Mouse (Mus musculus) small intestine, adult 2 months (tissue): ENCODE data around the gene Adra1b. TPM values are rescaled to one million over a fixed set of nuclear protein-coding genes. Genes with fewer than 3 reads are reported as not detected.

Experiments
- H3K27ac ChIP-seq: fragments of 200-500 bp; 2 replicates; pipeline ENCODE4 v1.5.1; 2012; ENCODE audit warnings: low read depth, low read length, control low read depth, inconsistent platforms; ENCODE audit not compliant: insufficient read depth
- H3K27me3 ChIP-seq: fragments of 200-500 bp; 2 replicates; pipeline ENCODE4 v1.6.1; 2012; ENCODE audit warnings: mild to moderate bottlenecking, moderate library complexity, low read length, inconsistent platforms; ENCODE audit not compliant: control insufficient read depth, insufficient read depth
- H3K36me3 ChIP-seq: fragments of 200-500 bp; 2 replicates; pipeline ENCODE4 v1.6.1; 2012; ENCODE audit warnings: mild to moderate bottlenecking, low read length, control low read depth, inconsistent platforms; ENCODE audit not compliant: control insufficient read depth, insufficient read depth
- H3K4me1 ChIP-seq: fragments of 200-500 bp; 2 replicates; pipeline ENCODE4 v1.6.1; 2012; ENCODE audit warnings: low read length, inconsistent platforms, mixed read lengths; ENCODE audit not compliant: control insufficient read depth, insufficient read depth, insufficient read length
- H3K4me3 ChIP-seq: fragments of 200-500 bp; 2 replicates; pipeline ENCODE4 v1.5.1; 2012; ENCODE audit warnings: low read depth, mild to moderate bottlenecking, control low read depth, inconsistent platforms, low read length, moderate library complexity
- CTCF ChIP-seq: fragments of 200-500 bp; IDR thresholded peaks from 2 replicates; pipeline ENCODE4 v1.5.1; 2012; ENCODE audit warnings: low read depth, mild to moderate bottlenecking, control low read depth, inconsistent platforms, low read length, moderate library complexity, mixed read lengths; ENCODE audit not compliant: insufficient replicate concordance, insufficient read length; ENCODE audit errors: extremely low read depth
- POLR2A ChIP-seq: fragments of 200-500 bp; IDR thresholded peaks from 2 replicates; pipeline ENCODE4 v1.6.1; 2012; ENCODE audit warnings: low read depth, mild to moderate bottlenecking, control low read depth, inconsistent platforms, low read length, moderate library complexity
- WGBS: fragments of 180-500 bp; shearing (Covaris S2); methylation state at CpG from one replicate; pipeline ENCODE4 v1.1.7; 2018; 5-methylcytosine and 5-hydroxymethylcytosine counted together
- polyA plus RNA-seq: library from polyadenylated mRNA; depleted of rRNA; stranded (reverse); fragments of >200 nt; gene quantifications from 2 replicates; pipeline ENCODE4 v1.2.3, GENCODE M21; 2012; rRNA removed

Gene Adra1b
- polyA plus RNA-seq = 0.29 and 1.6 TPM in 2 replicates

- 48% methylated on average over 6 of the region's 6 CpGs for WGBS
- Histone ChIP-seq H3K36me3 (no peaks in the 10 kb centered on the region), H3K27me3 (no peaks in the 10 kb centered on the region), H3K4me1 (no peaks in the 10 kb centered on the region), H3K27ac (no peak within 1 kb of the TSS), H3K4me3 (no peak within 1 kb of the TSS)
- TF ChIP-seq POLR2A (no peak), CTCF (no peak)
These were observed at the start of gene Adra1b for GRCm38 (mm10) chr11:43901051-43901654. Gene Adra1b, minus strand, starts transcription at chr11:43901210.

- no peak overlapping the region for H3K4me3 ChIP-seq
- TF ChIP-seq CTCF (no peak), POLR2A (no peak)
- H3K4me1 ChIP-seq = no peaks in the 10 kb centered on the region
- H3K36me3 ChIP-seq = no peaks in the 10 kb centered on the region
- 86% methylated on average over 1 of the region's 1 CpGs for WGBS
- H3K27ac ChIP-seq = no peak overlapping the region
- no peaks in the 10 kb centered on the region for H3K27me3 ChIP-seq
These were observed 49.3 kb upstream of the Adra1b start for GRCm38 (mm10) chr11:43950274-43950673.

- Histone ChIP-seq H3K4me3 (no peak overlapping the region), H3K27me3 (no peaks in the 10 kb centered on the region), H3K27ac (no peak overlapping the region), H3K36me3 (no peaks in the 10 kb centered on the region), H3K4me1 (no peaks in the 10 kb centered on the region)
- TF ChIP-seq CTCF (no peak), POLR2A (no peak)
- WGBS = 78% methylated on average over 2 of the region's 2 CpGs
These were observed 42.8 kb upstream of the Adra1b start for GRCm38 (mm10) chr11:43943781-43944180.

DNA sequence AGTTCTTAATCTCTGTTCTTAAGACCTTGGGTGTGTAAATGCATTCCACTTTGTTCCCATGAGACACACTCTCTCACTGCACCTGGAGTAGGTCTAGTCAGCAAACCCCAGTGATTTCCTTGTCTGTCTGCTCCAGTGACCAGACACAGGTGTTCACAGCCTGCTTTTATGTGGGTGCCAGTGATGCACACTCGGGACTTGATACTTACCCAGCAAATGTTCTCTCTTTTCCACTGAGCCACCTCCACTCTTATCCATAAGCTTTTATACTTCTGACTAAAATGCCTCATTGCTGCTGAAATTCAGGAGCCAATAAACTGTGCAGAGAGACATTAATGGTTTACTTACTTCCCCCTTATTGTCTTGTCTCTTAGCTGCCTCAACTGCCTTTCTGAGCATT lies 42.2 kb upstream of the Adra1b start:
- TF ChIP-seq CTCF (no peak), POLR2A (no peak)
- Histone ChIP-seq H3K4me3 (no peak overlapping the region), H3K36me3 (no peaks in the 10 kb centered on the region), H3K27me3 (no peaks in the 10 kb centered on the region), H3K4me1 (no peaks in the 10 kb centered on the region), H3K27ac (no peak overlapping the region)
- WGBS = 69% methylated on average over 1 of the region's 1 CpGs

DNA sequence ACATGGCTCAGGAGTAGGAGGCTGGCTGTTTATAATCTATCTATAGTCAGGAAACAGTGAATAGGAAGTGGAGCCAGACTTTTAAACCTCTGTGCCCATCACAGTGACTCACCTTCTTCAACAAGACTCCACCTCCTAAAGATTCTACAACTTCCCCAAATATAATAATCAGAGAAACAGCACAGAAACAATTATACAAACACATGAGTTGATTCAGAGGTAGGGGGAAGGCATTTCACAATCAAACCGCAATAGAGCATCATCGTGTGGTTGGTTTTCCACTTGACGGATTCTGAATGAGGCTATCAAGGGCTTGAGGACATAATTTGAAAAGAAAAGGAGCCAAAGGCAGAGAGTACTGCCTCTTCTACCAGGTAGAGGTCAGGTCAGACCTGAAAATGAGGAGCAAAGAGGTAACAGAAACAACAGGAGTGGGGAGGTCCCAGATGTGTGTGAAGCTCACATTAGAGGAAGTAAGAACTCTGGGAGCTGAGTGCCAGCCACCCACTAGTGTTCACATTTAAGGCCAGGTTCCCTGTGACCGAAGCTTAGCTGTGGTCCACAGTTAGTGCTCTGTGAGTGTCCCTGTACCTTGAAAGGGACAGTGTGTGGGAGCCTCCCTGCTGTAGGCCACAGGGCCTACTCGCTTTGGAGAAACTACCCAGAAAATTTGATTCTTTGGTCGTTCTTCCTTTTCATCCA lies 39.6 kb upstream of the Adra1b start:
- no peaks in the 10 kb centered on the region for H3K27me3 ChIP-seq
- no peak overlapping the region for H3K4me3 ChIP-seq
- no peak for TF ChIP-seq CTCF
- TF ChIP-seq POLR2A = no peak
- no peak overlapping the region for H3K27ac ChIP-seq
- H3K36me3 ChIP-seq = no peaks in the 10 kb centered on the region
- 88% methylated on average over 6 of the region's 6 CpGs for WGBS
- H3K4me1 ChIP-seq = no peaks in the 10 kb centered on the region

- TF ChIP-seq POLR2A (no peak), CTCF (no peak)
- Histone ChIP-seq H3K27ac (no peak overlapping the region), H3K27me3 (no peaks in the 10 kb centered on the region), H3K36me3 (no peaks in the 10 kb centered on the region), H3K4me1 (no peaks in the 10 kb centered on the region), H3K4me3 (no peak overlapping the region)
- WGBS = 91% methylated on average over 2 of the region's 2 CpGs
These were observed 35.0 kb upstream of the Adra1b start for GRCm38 (mm10) chr11:43936023-43936422.

- Histone ChIP-seq H3K4me3 (no peak overlapping the region), H3K27me3 (no peaks in the 10 kb centered on the region), H3K27ac (no peak overlapping the region), H3K36me3 (no peaks in the 10 kb centered on the region), H3K4me1 (peaks cover 4% of the 10 kb centered on the region; the same call in 1 of the 2 replicates)
- TF ChIP-seq POLR2A = no peak
- TF ChIP-seq CTCF = no peak
- WGBS = 47% methylated on average over 6 of the region's 6 CpGs
These were observed 32.5 kb upstream of the Adra1b start for GRCm38 (mm10) chr11:43933480-43933879.
